Mouse (Mus musculus) heart, embryonic 12.5 days (tissue): ENCODE results near the gene Heatr5a. TPM values are rescaled to one million over a fixed set of nuclear protein-coding genes. Genes with fewer than 3 reads are reported as not detected.

Experiments
- ATAC-seq: fragments of 200-750 bp; cut with Nextera tagmentation; 2 replicates; pipeline ENCODE4 v1.8.0; 2017; ENCODE audit warnings: moderate TSS enrichment, moderate library complexity; ENCODE audit not compliant: insufficient number of reproducible peaks, low FRiP score
- H3K27ac ChIP-seq: fragments of 300-500 bp; sonication (generic); 2 replicates; pipeline ENCODE4 v1.5.1; 2016; ENCODE audit warnings: mild to moderate bottlenecking, moderate library complexity; ENCODE audit not compliant: poor library complexity, severe bottlenecking
- H3K27me3 ChIP-seq: fragments of 300-500 bp; sonication (generic); replicated peaks from 2 replicates; pipeline ENCODE4 v1.6.1; 2016; ENCODE audit warnings: mild to moderate bottlenecking, moderate library complexity
- H3K36me3 ChIP-seq: fragments of 300-500 bp; sonication (generic); 2 replicates; pipeline ENCODE4 v1.6.1; 2016; ENCODE audit warnings: mild to moderate bottlenecking, moderate library complexity
- H3K4me1 ChIP-seq: fragments of 300-500 bp; sonication (generic); replicated peaks from 2 replicates; pipeline ENCODE4 v1.6.1; 2016; ENCODE audit warnings: mild to moderate bottlenecking
- H3K4me2 ChIP-seq: fragments of 300-500 bp; sonication (generic); 2 replicates; pipeline ENCODE4 v1.6.1; 2016; ENCODE audit warnings: mild to moderate bottlenecking, moderate library complexity
- H3K4me3 ChIP-seq: fragments of 300-500 bp; sonication (generic); 2 replicates; pipeline ENCODE4 v1.5.1; 2016; ENCODE audit warnings: mild to moderate bottlenecking
- H3K9ac ChIP-seq: fragments of 300-500 bp; sonication (generic); 2 replicates; pipeline ENCODE4 v1.6.1; 2016; ENCODE audit warnings: mild to moderate bottlenecking, moderate library complexity
- H3K9me3 ChIP-seq: fragments of 300-500 bp; sonication (generic); replicated peaks from 2 replicates; pipeline ENCODE4 v1.6.1; 2016; ENCODE audit warnings: mild to moderate bottlenecking, moderate library complexity
- WGBS: fragments of 180-500 bp; shearing (Covaris S2); methylation state at CpG from one replicate; pipeline ENCODE4 v1.1.7; 2016; 5-methylcytosine and 5-hydroxymethylcytosine counted together
- polyA plus RNA-seq: library from polyadenylated mRNA; unstranded; fragments of >200 nt; fragmentation: Nextera tagmentation; extraction: Ambion mirVana; gene quantifications from 2 replicates; pipeline ENCODE4 v1.2.1, GENCODE M21; 2016

Gene Heatr5a
- polyA plus RNA-seq, 1 experiment from 2014 or later, result 13.3 TPM

GRCm38 (mm10) chr12:51998366-51998932 lies 27.3 kb upstream of the Heatr5a start:
- Histone ChIP-seq H3K36me3 (peaks cover 46% of the 10 kb centered on the region), H3K27me3 (no peaks in the 10 kb centered on the region), H3K4me2 (no peak overlapping the region), H3K9me3 (no peaks in the 10 kb centered on the region), H3K4me1 (0 out of 2 replicates have a peak, but pooled peaks cover 2% of the 10 kb centered on the region), H3K4me3 (no peak overlapping the region), H3K27ac (no peak overlapping the region), H3K9ac (no peak overlapping the region)
- WGBS, result 65% methylated on average over 9 of the region's 9 CpGs
- no peak for ATAC-seq

- no peak overlapping the region for H3K4me3 ChIP-seq
- H3K27me3 ChIP-seq, result no peaks in the 10 kb centered on the region
- no peaks in the 10 kb centered on the region for H3K4me1 ChIP-seq
- H3K4me2 ChIP-seq, result no peak overlapping the region
- H3K9me3 ChIP-seq, result no peaks in the 10 kb centered on the region
- H3K27ac ChIP-seq, result no peak overlapping the region
- WGBS, result 86% methylated on average over 1 of the region's 1 CpGs
- ATAC-seq, result no peak
- H3K9ac ChIP-seq, result no peak overlapping the region
- peaks cover 46% of the 10 kb centered on the region for H3K36me3 ChIP-seq
Measured at GRCm38 (mm10) chr12:51995738-51996536, 24.8 kb upstream of the Heatr5a start.

GRCm38 (mm10) chr12:51990629-51991028 lies 19.5 kb upstream of the Heatr5a start:
- H3K27ac ChIP-seq, result no peak overlapping the region
- ATAC-seq, result no peak
- peaks cover 5% of the 10 kb centered on the region; the same call in 1 of the 2 replicates for H3K4me1 ChIP-seq
- H3K4me3 ChIP-seq, result no peak overlapping the region
- H3K4me2 ChIP-seq, result no peak overlapping the region
- no peak overlapping the region for H3K9ac ChIP-seq
- H3K9me3 ChIP-seq, result no peaks in the 10 kb centered on the region
- H3K27me3 ChIP-seq, result no peaks in the 10 kb centered on the region
- peaks cover 24% of the 10 kb centered on the region for H3K36me3 ChIP-seq
- WGBS, result 71% methylated on average over 2 of the region's 2 CpGs

- Histone ChIP-seq H3K36me3 (peaks cover 4% of the 10 kb centered on the region; the same call in 1 of the 2 replicates), H3K27me3 (no peaks in the 10 kb centered on the region), H3K4me1 (peaks cover 13% of the 10 kb centered on the region), H3K4me2 (no peak overlapping the region), H3K4me3 (no peak overlapping the region), H3K9ac (no peak overlapping the region), H3K9me3 (no peaks in the 10 kb centered on the region), H3K27ac (no peak overlapping the region)
- no peak for ATAC-seq
- 76% methylated on average over 5 of the region's 5 CpGs for WGBS
Measured at GRCm38 (mm10) chr12:51988536-51988935, 17.4 kb upstream of the Heatr5a start.

- Histone ChIP-seq H3K4me1 (peaks cover 13% of the 10 kb centered on the region), H3K27ac (no peak overlapping the region), H3K4me3 (no peak overlapping the region), H3K27me3 (no peaks in the 10 kb centered on the region), H3K4me2 (no peak overlapping the region), H3K36me3 (peaks cover 4% of the 10 kb centered on the region; the same call in 1 of the 2 replicates), H3K9ac (no peak overlapping the region), H3K9me3 (no peaks in the 10 kb centered on the region)
- WGBS, result 41% methylated on average over 4 of the region's 4 CpGs
- no peak for ATAC-seq
Measured at GRCm38 (mm10) chr12:51985826-51986225, 14.7 kb upstream of the Heatr5a start.

GRCm38 (mm10) chr12:51985163-51985748 lies 14.1 kb upstream of the Heatr5a start:
- peaks cover 13% of the 10 kb centered on the region for H3K4me1 ChIP-seq
- 73% methylated on average over 3 of the region's 3 CpGs for WGBS
- H3K27ac ChIP-seq, result no peak overlapping the region
- H3K4me3 ChIP-seq, result no peak overlapping the region
- H3K9me3 ChIP-seq, result no peaks in the 10 kb centered on the region
- H3K9ac ChIP-seq, result no peak overlapping the region
- peaks cover 4% of the 10 kb centered on the region; the same call in 1 of the 2 replicates for H3K36me3 ChIP-seq
- no peak overlapping the region for H3K4me2 ChIP-seq
- H3K27me3 ChIP-seq, result no peaks in the 10 kb centered on the region
- ATAC-seq, result no peak

- no peak for ATAC-seq
- H3K4me2 ChIP-seq, result no peak overlapping the region
- H3K9ac ChIP-seq, result no peak overlapping the region
- H3K9me3 ChIP-seq, result no peaks in the 10 kb centered on the region
- no peaks in the 10 kb centered on the region for H3K27me3 ChIP-seq
- H3K27ac ChIP-seq, result no peak overlapping the region
- H3K4me3 ChIP-seq, result no peak overlapping the region
- peaks cover 13% of the 10 kb centered on the region for H3K4me1 ChIP-seq
- WGBS, result 90% methylated on average over 1 of the region's 1 CpGs
- H3K36me3 ChIP-seq, result peaks cover 4% of the 10 kb centered on the region; the same call in 1 of the 2 replicates
Measured at GRCm38 (mm10) chr12:51983625-51984024, 12.5 kb upstream of the Heatr5a start.

GRCm38 (mm10) chr12:51976531-51976930 lies 5.4 kb upstream of the Heatr5a start:
- no peaks in the 10 kb centered on the region for H3K27me3 ChIP-seq
- ATAC-seq, result no peak
- no peak overlapping the region for H3K4me2 ChIP-seq
- WGBS, result 72% methylated on average over 9 of the region's 9 CpGs
- H3K36me3 ChIP-seq, result no peaks in the 10 kb centered on the region
- no peak overlapping the region for H3K9ac ChIP-seq
- no peaks in the 10 kb centered on the region for H3K4me1 ChIP-seq
- H3K27ac ChIP-seq, result no peak overlapping the region
- no peak overlapping the region for H3K4me3 ChIP-seq
- peaks cover 7% of the 10 kb centered on the region for H3K9me3 ChIP-seq

GRCm38 (mm10) chr12:51974381-51974780 lies 3.3 kb upstream of the Heatr5a start:
- H3K4me2 ChIP-seq, result no peak overlapping the region
- no peak for ATAC-seq
- no peak overlapping the region for H3K27ac ChIP-seq
- H3K9ac ChIP-seq, result no peak overlapping the region
- WGBS, result 92% methylated on average over 1 of the region's 1 CpGs
- H3K9me3 ChIP-seq, result peaks cover 7% of the 10 kb centered on the region
- no peaks in the 10 kb centered on the region for H3K36me3 ChIP-seq
- H3K4me1 ChIP-seq, result peaks cover 8% of the 10 kb centered on the region
- no peak overlapping the region for H3K4me3 ChIP-seq
- H3K27me3 ChIP-seq, result no peaks in the 10 kb centered on the region

GRCm38 (mm10) chr12:51972269-51973065 lies 1.3 kb upstream of the Heatr5a start:
- Histone ChIP-seq H3K4me3 (no peak overlapping the region), H3K27ac (no peak overlapping the region), H3K4me2 (no peak overlapping the region), H3K9ac (no peak overlapping the region), H3K9me3 (peaks cover 7% of the 10 kb centered on the region), H3K4me1 (peaks cover 12% of the 10 kb centered on the region), H3K27me3 (no peaks in the 10 kb centered on the region), H3K36me3 (no peaks in the 10 kb centered on the region)
- ATAC-seq, result no peak
- WGBS, result 89% methylated on average over 5 of the region's 5 CpGs
